Mouse (Mus musculus): ENCODE measurements around the gene Arrb1.
A peak's percentile ranks its signal among the peaks of the same experiment; 100 is the strongest.

Arrb1 gene

DNA sequence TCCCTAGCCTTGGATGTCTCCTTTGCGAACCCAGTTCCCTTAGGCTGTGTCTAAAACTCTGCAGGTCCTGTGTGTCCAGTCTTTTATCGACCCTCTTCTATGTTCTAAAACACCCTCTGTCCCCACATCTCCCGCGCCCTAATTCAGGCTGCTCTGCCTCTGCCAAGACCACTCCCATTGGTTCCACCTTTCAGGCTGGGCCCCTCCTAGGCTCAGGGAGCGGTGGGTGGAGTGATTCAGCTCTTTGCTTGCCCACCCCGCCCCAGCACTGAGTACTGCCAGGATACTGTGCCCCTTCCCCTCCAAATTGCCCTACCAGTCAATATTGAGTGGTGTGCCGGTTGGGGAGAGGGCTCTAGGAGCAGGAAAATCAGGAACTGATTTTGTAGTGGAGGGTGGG, 92.1 kb downstream of the Arrb1 start:
- DNase-seq (ENCODE audit: extremely low read depth, low read depth), result no peak

DNA sequence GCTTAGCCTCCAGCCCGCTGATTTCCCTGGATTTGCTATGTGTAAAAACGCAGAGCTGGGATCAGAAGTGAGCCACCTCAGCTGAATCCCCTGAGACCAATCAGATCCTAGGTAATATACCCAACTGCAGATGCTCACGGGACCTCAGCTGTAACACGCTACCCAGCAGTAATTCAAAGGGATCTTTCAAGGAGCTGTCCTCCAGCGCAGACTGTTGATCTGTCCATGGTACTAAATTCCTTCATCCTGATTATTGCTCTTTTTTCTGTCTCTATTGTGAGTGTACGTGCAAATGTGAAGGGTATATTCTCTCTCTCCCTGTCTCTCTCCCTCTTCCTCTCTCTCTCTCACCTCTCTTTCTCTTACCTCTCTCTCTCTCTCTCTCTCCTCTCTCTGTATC, 97.0 kb downstream of the Arrb1 start:
- no peak for DNase-seq (ENCODE audit: extremely low read depth, low read depth)

DNA sequence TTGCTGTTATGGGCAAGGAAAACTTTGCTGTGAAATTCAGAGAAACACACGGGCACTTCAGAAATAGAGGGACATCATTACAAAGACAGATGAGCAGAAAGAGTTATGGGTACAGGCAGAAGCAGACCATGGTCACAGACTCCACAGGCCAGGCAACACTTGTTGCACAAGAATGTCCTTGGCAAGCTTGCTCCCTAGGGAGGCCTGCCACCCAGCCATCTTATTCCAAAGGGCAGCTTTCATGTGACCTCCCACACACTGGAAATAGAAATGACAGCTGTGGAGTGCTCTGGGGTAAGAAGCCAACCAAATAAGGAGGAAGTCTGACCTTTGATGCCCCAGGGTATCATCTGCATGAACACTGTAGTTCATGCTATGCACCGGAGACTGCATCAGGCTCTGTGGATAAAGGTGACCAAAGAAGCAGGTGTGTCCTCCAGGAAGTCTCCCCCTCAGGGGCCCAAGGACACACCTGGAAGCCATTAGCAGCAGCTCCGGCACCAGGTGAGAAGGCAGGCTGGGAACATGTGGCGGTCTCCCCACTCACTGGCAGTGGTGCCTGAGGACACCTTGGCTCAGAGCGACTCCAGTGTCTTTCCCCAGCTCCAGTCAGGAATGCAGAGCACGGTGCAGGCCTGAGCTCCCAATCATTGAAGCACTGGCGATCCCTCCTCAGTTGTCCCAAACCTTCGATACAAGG, 98.8 kb downstream of the Arrb1 start:
- no peak for DNase-seq (ENCODE audit: extremely low read depth, low read depth)

DNA sequence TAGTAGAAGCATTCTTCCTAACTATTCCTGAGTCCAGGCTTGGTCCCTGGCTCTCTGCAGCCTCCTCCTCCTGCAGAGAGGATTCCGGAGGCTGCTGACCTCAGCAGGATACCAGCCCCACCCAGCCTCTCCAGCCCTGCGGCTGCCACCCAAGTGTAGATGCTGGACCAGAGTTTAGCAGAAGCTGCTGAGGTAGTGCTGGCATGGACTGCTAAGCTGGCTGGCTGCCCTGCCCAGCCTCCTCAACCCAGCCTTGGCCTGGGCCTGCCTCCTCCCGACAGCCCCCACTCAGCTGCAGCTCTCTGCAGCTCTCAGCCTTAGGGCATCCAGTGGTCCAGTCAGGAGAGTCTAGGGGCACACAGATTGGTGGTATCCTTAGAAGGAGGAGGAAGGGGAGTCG, 106.0 kb downstream of the Arrb1 start:
- DNase-seq (ENCODE audit: extremely low read depth, low read depth), result no peak

DNA sequence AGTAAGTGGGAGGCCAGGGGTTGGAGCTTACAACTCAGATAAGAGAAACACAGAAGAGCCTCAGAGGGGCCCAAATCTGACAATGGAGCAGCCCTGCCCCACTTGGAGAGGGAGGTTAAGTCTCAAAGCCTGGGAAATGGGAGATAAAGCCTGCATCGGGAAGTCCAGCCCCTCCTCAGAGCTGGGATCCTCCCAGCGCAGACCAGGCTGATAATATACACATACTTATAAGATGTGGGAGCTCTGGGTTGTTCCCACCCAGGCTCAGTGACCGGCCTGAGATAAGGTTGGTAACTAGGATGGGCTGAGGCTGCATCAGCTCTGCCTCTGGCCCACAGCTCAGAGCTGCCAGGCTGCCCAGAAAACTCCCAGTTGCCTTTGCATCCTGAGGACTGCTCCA, 106.8 kb downstream of the Arrb1 start:
- DNase-seq (ENCODE audit: extremely low read depth, low read depth), result peak; percentile 29

DNA sequence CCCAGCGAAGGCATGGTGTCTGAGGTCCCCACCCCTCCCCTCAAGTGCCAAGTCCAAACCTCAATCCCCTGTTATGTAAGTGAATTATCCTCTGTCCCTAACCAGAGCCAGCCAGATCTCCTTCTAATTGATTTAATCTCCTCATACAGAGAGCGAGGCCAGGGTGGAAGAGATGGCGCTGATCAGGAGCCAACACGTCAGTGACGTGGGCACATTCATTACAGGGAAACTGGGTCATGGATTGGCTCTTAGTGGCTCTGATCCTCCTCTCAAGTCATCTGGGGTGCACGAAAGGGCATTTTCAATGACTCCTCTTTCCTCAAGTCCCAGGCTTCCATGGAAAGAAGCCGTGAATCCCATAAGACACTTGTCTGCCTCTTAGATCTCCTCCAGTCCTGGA, 109.4 kb downstream of the Arrb1 start:
- DNase-seq (ENCODE audit: extremely low read depth, low read depth), result no peak

DNA sequence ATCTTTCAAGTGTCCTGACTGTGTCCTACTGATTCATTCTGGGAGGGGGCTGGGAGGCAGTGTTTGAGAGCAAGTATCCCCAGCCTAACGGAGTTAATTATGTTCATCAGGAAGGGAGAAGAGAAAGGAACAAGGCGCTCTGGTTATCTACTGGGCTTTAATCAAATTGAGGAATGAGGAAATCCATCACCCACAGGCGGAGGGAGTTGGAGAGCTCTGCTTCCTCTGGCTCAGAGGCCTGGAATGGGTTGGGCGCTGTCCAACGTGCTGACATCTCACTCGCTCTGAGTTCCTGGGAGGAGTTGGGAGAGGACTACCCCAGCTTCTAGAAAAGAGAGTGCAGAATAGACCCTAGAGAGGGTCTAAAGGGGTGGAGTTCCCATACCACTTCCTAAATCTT, 113.4 kb downstream of the Arrb1 start:
- no peak for DNase-seq (ENCODE audit: extremely low read depth, low read depth)

DNA sequence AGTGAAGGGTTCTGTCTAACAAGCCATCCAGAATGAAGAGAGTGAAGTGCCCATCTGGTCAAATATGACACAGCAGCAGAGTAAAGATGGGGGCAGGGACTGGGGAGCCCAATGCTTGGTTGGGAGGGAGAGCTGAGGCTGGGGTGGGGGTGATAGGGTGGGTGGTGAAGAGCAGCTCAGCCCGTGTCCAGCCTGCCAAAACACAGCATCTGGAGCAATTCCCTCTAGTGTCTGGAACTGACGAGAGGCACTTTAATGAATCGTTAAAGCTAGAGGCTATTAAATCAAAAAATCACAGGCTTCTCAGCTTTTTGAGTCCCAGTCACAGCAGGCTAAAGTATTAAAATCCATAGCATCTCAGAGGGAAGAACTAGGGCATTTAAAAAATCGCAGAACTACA, 114.3 kb downstream of the Arrb1 start:
- no peak for DNase-seq (ENCODE audit: extremely low read depth, low read depth)

DNA sequence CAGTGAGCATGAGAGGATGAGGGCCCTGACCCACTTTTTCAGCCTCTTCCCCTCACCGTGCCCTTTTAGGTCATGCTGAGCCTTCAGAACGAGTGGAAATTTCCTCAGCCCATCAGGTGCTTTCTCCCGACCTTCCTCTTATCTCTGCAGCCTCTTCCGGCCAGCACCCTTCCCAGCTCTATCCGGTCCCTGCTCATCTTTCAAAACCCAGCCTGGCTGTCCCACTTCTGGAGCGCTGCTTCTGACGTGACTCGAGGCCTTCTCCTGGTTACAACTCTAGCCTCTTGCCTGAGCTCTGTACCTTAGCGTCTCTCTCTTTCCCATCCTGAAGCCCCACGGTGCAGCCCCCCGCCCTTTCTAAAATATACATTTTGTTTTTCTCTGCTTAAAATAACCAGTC, 119.0 kb downstream of the Arrb1 start:
- no peak for DNase-seq (ENCODE audit: extremely low read depth, low read depth)
